Mouse (Mus musculus) hindbrain, embryonic 16.5 days (tissue): Measurements from ENCODE around the gene Usp29. TPM values are rescaled to one million over a fixed set of nuclear protein-coding genes. Genes with fewer than 3 reads are reported as not detected.
A peak's percentile ranks its signal among the peaks of the same experiment; 100 is the strongest.

Experiments
- ATAC-seq: fragments of 200-750 bp; cut with Nextera tagmentation; 2 replicates; pipeline ENCODE4 v1.8.0; 2017; ENCODE audit warnings: moderate TSS enrichment, moderate library complexity
- H3K27ac ChIP-seq: fragments of 300-500 bp; sonication (generic); 2 replicates; pipeline ENCODE4 v1.5.1; 2014; ENCODE audit warnings: low read depth, mild to moderate bottlenecking, control low read depth, low read length, moderate library complexity
- H3K27me3 ChIP-seq: fragments of 300-500 bp; sonication (generic); replicated peaks from 2 replicates; pipeline ENCODE4 v1.6.1; 2014; ENCODE audit warnings: low read length; ENCODE audit not compliant: control insufficient read depth, insufficient read depth
- H3K36me3 ChIP-seq: fragments of 300-500 bp; sonication (generic); 2 replicates; pipeline ENCODE4 v1.6.1; 2014; ENCODE audit warnings: mild to moderate bottlenecking, low read length, moderate library complexity, mixed read lengths; ENCODE audit not compliant: control insufficient read depth, insufficient read depth
- H3K4me1 ChIP-seq: fragments of 300-500 bp; sonication (generic); 2 replicates; pipeline ENCODE4 v1.6.1; 2014; ENCODE audit warnings: low read depth, low read length; ENCODE audit not compliant: control insufficient read depth, insufficient read depth
- H3K4me2 ChIP-seq: fragments of 300-500 bp; sonication (generic); 2 replicates; pipeline ENCODE4 v1.6.1; 2014; ENCODE audit warnings: mild to moderate bottlenecking, low read length, control low read depth, moderate library complexity
- H3K4me3 ChIP-seq: fragments of 300-500 bp; sonication (generic); 2 replicates; pipeline ENCODE4 v1.5.1; 2014; ENCODE audit warnings: mild to moderate bottlenecking, low read length, control low read depth, moderate library complexity
- H3K9ac ChIP-seq: fragments of 300-500 bp; sonication (generic); 2 replicates; pipeline ENCODE4 v1.6.1; 2014; ENCODE audit warnings: low read depth, mild to moderate bottlenecking, control low read depth, low read length, moderate library complexity
- H3K9me3 ChIP-seq: fragments of 300-500 bp; sonication (generic); 2 replicates; pipeline ENCODE4 v1.6.1; 2014; ENCODE audit warnings: mild to moderate bottlenecking, low read length, moderate library complexity; ENCODE audit not compliant: control insufficient read depth
- WGBS: fragments of 180-500 bp; shearing (Covaris S2); extraction: QIAGEN DNeasy Blood & Tissue Kit; methylation state at CpG from one replicate; pipeline ENCODE4 v1.1.7; 2014; 5-methylcytosine and 5-hydroxymethylcytosine counted together
- polyA plus RNA-seq: library from polyadenylated mRNA; unstranded; fragments of >200 nt; fragmentation: Nextera tagmentation; extraction: Ambion mirVana; gene quantifications from 2 replicates; pipeline ENCODE4 v1.2.1, GENCODE M21; 2015

Usp29 gene
- polyA plus RNA-seq, 1 experiment from 2014 or later: 31.3 TPM

GRCm38 (mm10) chr7:6728263-6728931, 2.0 kb upstream of the Usp29 start:
- Histone ChIP-seq H3K36me3 (no peaks in the 10 kb centered on the region; the same call in 1 of the 2 replicates), H3K4me2 (peak overlapping the region; percentile 47), H3K4me1 (no peaks in the 10 kb centered on the region), H3K9ac (peak overlapping the region; percentile 68; the same call in 1 of the 2 replicates), H3K4me3 (peak overlapping the region; percentile 64), H3K27ac (peak overlapping the region; percentile 92), H3K9me3 (peaks cover 27% of the 10 kb centered on the region), H3K27me3 (no peaks in the 10 kb centered on the region)
- WGBS: 54% methylated on average over 19 of the region's 19 CpGs
- ATAC-seq: peak; percentile 88

- peak overlapping the region; percentile 92 for H3K27ac ChIP-seq
- ATAC-seq: peak; percentile 32
- H3K4me3 ChIP-seq: peak overlapping the region; percentile 64
- peaks cover 27% of the 10 kb centered on the region for H3K9me3 ChIP-seq
- H3K4me1 ChIP-seq: no peaks in the 10 kb centered on the region
- H3K9ac ChIP-seq: peak overlapping the region; percentile 75
- WGBS: 52% methylated on average over 37 of the region's 37 CpGs
- no peaks in the 10 kb centered on the region for H3K27me3 ChIP-seq
- no peaks in the 10 kb centered on the region; the same call in 1 of the 2 replicates for H3K36me3 ChIP-seq
- peak overlapping the region; percentile 52 for H3K4me2 ChIP-seq
Measured at GRCm38 (mm10) chr7:6729061-6729817, 1.1 kb upstream of the Usp29 start.

- Histone ChIP-seq H3K4me2 (peak overlapping the region; percentile 51), H3K27ac (peak overlapping the region; percentile 31), H3K4me3 (peak overlapping the region; percentile 64), H3K9me3 (peaks cover 27% of the 10 kb centered on the region), H3K9ac (peak overlapping the region; percentile 42), H3K4me1 (no peaks in the 10 kb centered on the region), H3K36me3 (no peaks in the 10 kb centered on the region), H3K27me3 (no peaks in the 10 kb centered on the region)
- 57% methylated on average over 15 of the region's 15 CpGs for WGBS
- no peak for ATAC-seq
Measured at GRCm38 (mm10) chr7:6730801-6731200, 423 bp downstream of the Usp29 start.

GRCm38 (mm10) chr7:6731373-6731772, 995 bp downstream of the Usp29 start:
- no peaks in the 10 kb centered on the region for H3K36me3 ChIP-seq
- H3K9ac ChIP-seq: peak overlapping the region; percentile 53; the same call in 1 of the 2 replicates
- H3K27ac ChIP-seq: no peak overlapping the region
- no peaks in the 10 kb centered on the region for H3K4me1 ChIP-seq
- H3K27me3 ChIP-seq: no peaks in the 10 kb centered on the region
- H3K4me2 ChIP-seq: peak overlapping the region; percentile 51
- peaks cover 27% of the 10 kb centered on the region for H3K9me3 ChIP-seq
- ATAC-seq: no peak
- H3K4me3 ChIP-seq: peak overlapping the region; percentile 64
- 44% methylated on average over 3 of the region's 3 CpGs for WGBS

- peak overlapping the region; percentile 53 for H3K9ac ChIP-seq
- H3K36me3 ChIP-seq: no peaks in the 10 kb centered on the region
- no peaks in the 10 kb centered on the region for H3K27me3 ChIP-seq
- WGBS: 58% methylated on average over 4 of the region's 4 CpGs
- peak overlapping the region; percentile 51 for H3K4me2 ChIP-seq
- no peak overlapping the region for H3K27ac ChIP-seq
- H3K9me3 ChIP-seq: peaks cover 27% of the 10 kb centered on the region
- ATAC-seq: no peak
- H3K4me3 ChIP-seq: peak overlapping the region; percentile 64
- H3K4me1 ChIP-seq: no peaks in the 10 kb centered on the region
Measured at GRCm38 (mm10) chr7:6731930-6732329, 1.6 kb downstream of the Usp29 start.

GRCm38 (mm10) chr7:6736060-6736459, 5.7 kb downstream of the Usp29 start:
- H3K9me3 ChIP-seq: no peaks in the 10 kb centered on the region
- WGBS: 80% methylated on average over 1 of the region's 1 CpGs
- no peak overlapping the region for H3K4me3 ChIP-seq
- no peaks in the 10 kb centered on the region for H3K4me1 ChIP-seq
- peak overlapping the region; percentile 7; the same call in 1 of the 2 replicates for H3K4me2 ChIP-seq
- H3K36me3 ChIP-seq: no peaks in the 10 kb centered on the region
- H3K27ac ChIP-seq: no peak overlapping the region
- H3K9ac ChIP-seq: no peak overlapping the region
- no peak for ATAC-seq
- H3K27me3 ChIP-seq: no peaks in the 10 kb centered on the region

GRCm38 (mm10) chr7:6744281-6744904, 14.0 kb downstream of the Usp29 start:
- no peak for ATAC-seq
- no peaks in the 10 kb centered on the region for H3K4me1 ChIP-seq

GRCm38 (mm10) chr7:6749196-6749595, 18.8 kb downstream of the Usp29 start:
- 44% methylated on average over 7 of the region's 7 CpGs for WGBS
- H3K4me1 ChIP-seq: peaks cover 2% of the 10 kb centered on the region; the same call in 1 of the 2 replicates
- H3K9ac ChIP-seq: no peak overlapping the region
- H3K9me3 ChIP-seq: no peaks in the 10 kb centered on the region
- H3K27ac ChIP-seq: 0 out of 2 replicates have a peak overlapping the region, but pooled peaks have one; percentile 34
- no peak overlapping the region for H3K4me3 ChIP-seq
- 0 out of 2 replicates have a peak, but pooled peaks have one; percentile 12 for ATAC-seq
- H3K27me3 ChIP-seq: no peaks in the 10 kb centered on the region
- no peak overlapping the region for H3K4me2 ChIP-seq
- no peaks in the 10 kb centered on the region for H3K36me3 ChIP-seq

More at GRCm38 (mm10) chr7:6744281-6744904, 14.0 kb downstream of the Usp29 start:
- WGBS: 79% methylated on average over 10 of the region's 10 CpGs
- H3K27ac ChIP-seq: no peak overlapping the region
- no peak overlapping the region for H3K4me3 ChIP-seq
- H3K9me3 ChIP-seq: no peaks in the 10 kb centered on the region
- no peaks in the 10 kb centered on the region for H3K36me3 ChIP-seq
- H3K4me2 ChIP-seq: no peak overlapping the region
- no peak overlapping the region for H3K9ac ChIP-seq
- no peaks in the 10 kb centered on the region for H3K27me3 ChIP-seq

- H3K4me3 ChIP-seq: no peak overlapping the region
- ATAC-seq: peak; percentile 88
- no peaks in the 10 kb centered on the region for H3K27me3 ChIP-seq
- H3K36me3 ChIP-seq: no peaks in the 10 kb centered on the region
- no peaks in the 10 kb centered on the region for H3K9me3 ChIP-seq
- WGBS: 17% methylated on average over 4 of the region's 4 CpGs
- no peak overlapping the region for H3K4me2 ChIP-seq
- peak overlapping the region; percentile 34; the same call in 1 of the 2 replicates for H3K27ac ChIP-seq
- no peak overlapping the region for H3K9ac ChIP-seq
- peaks cover 2% of the 10 kb centered on the region; the same call in 1 of the 2 replicates for H3K4me1 ChIP-seq
Measured at GRCm38 (mm10) chr7:6753440-6753839, 23.1 kb downstream of the Usp29 start.
